In genomic region chr8:115708936-115709780, GRCm38 (mm10) we compare ENCODE assay signal across 8 mouse cellular contexts. TPM values are rescaled to one million over a fixed set of nuclear protein-coding genes. Genes with fewer than 3 reads are reported as not detected.
A peak's percentile ranks its signal among the peaks of the same experiment; 100 is the strongest.
DNase-seq lines count a peak whose midpoint lies in the region; ATAC-seq and TF ChIP-seq lines count a peak whose summit lies in the region.

No protein-coding gene starts in this region.

- no peak for TF ChIP-seq CTCF in small intestine, adult 2 months (IDR thresholded peaks at IDR 0.05; ENCODE audit: extremely low read depth, insufficient read length, insufficient replicate concordance, low read depth, low read length)

- no peak for ATAC-seq in midbrain, embryonic 11.5 days (ENCODE audit: low FRiP score)
- no peak for ATAC-seq in megakaryocyte-erythroid progenitor cell, adult 5-6 weeks (replicated peaks; ENCODE audit: low FRiP score, low TSS enrichment, poor library complexity, severe bottlenecking)

- no peak overlapping the region for H3K9ac ChIP-seq in midbrain, embryonic 11.5 days (ENCODE audit: low read length)

- no peaks in the 10 kb centered on the region for H3K9me3 ChIP-seq in midbrain, embryonic 11.5 days (ENCODE audit: control insufficient read depth, low read length)

- peaks cover 7% of the 10 kb centered on the region for H3K27me3 ChIP-seq in midbrain, embryonic 11.5 days (ENCODE audit: control insufficient read depth, insufficient read depth, low read length)
- H3K27me3 ChIP-seq in small intestine, adult 2 months (ENCODE audit: control insufficient read depth, insufficient read depth, low read length): no peaks in the 10 kb centered on the region

- no peak for TF ChIP-seq POLR2A in small intestine, adult 2 months (IDR thresholded peaks at IDR 0.05; ENCODE audit: low read depth, low read length)

- peak; percentile 86 for DNase-seq in adrenal gland, adult 18-20 months (ENCODE audit: low spot score in 2 of 2)
- DNase-seq in embryo, embryonic 10 days (ENCODE audit: low spot score): peak; percentile 90
- DNase-seq in gastrocnemius, postnatal 14 days: peak; percentile 75
- DNase-seq in kidney, adult 11 months: peak; percentile 75
- DNase-seq in left cerebral cortex, postnatal 25 days (ENCODE audit: low spot score in 2 of 2): peak; percentile 82 to 84
- DNase-seq in midbrain, embryonic 11.5 days (ENCODE audit: low spot score, missing footprints): peak; percentile 99

- peak overlapping the region; percentile 79 for H3K4me2 ChIP-seq in midbrain, embryonic 11.5 days

- no peaks in the 10 kb centered on the region for H3K36me3 ChIP-seq in midbrain, embryonic 11.5 days (ENCODE audit: control insufficient read depth, insufficient read depth, low read length)
- peaks cover 16% of the 10 kb centered on the region for H3K36me3 ChIP-seq in small intestine, adult 2 months (ENCODE audit: control insufficient read depth, insufficient read depth, low read length)

- no peak overlapping the region for H3K27ac ChIP-seq in midbrain, embryonic 11.5 days (ENCODE audit: low read depth, low read length)
- H3K27ac ChIP-seq in small intestine, adult 2 months (ENCODE audit: insufficient read depth, low read depth, low read length): no peak overlapping the region; the same call in 1 of the 2 replicates

- H3K4me1 ChIP-seq in midbrain, embryonic 11.5 days (ENCODE audit: control insufficient read depth, insufficient read depth, low read length): peaks cover 30% of the 10 kb centered on the region
- no peaks in the 10 kb centered on the region for H3K4me1 ChIP-seq in small intestine, adult 2 months (ENCODE audit: control insufficient read depth, insufficient read depth, insufficient read length, low read length)

- H3K4me3 ChIP-seq in midbrain, embryonic 11.5 days (ENCODE audit: low read depth, low read length): peak overlapping the region; percentile 55; the same call in 1 of the 2 replicates
- H3K4me3 ChIP-seq in small intestine, adult 2 months (ENCODE audit: low read depth, low read length): peak overlapping the region; percentile 96

- 2% methylated on average over 19 of the region's 19 CpGs for WGBS in midbrain, embryonic 11.5 days
- 2% methylated on average over 19 of the region's 19 CpGs for WGBS in small intestine, adult 2 months

- intact Hi-C loops in gastrocnemius, postnatal 14 days (cut with DNase I; ENCODE audit: low total_unique reads): loop anchor here (5.0 kb wide), 1 partner anchor 307 kb away; no protein-coding TSS in a partner anchor
- intact Hi-C loops in left cerebral cortex, postnatal 25 days (cut with DNase I): loop anchor here (2.0 to 5.0 kb wide), 8 partner anchors 307 to 1256 kb away; no protein-coding TSS in a partner anchor

RNA-seq across cellular contexts. Expression of gene Maf, which starts 1.6 kb away (rescaled TPM):
- total RNA-seq in adrenal gland, adult 18-20 months (2021): 10 to 100 TPM; 16.3 to 27.1 TPM
- total RNA-seq in gastrocnemius, postnatal 14 days (2021): 100 to 1,000 TPM in 1 of 2 experiments, 10 to 100 TPM in 1; 93.8 to 112 TPM
- 10 to 100 TPM; 23.5 to 24.1 TPM for total RNA-seq in left cerebral cortex, postnatal 25 days (2021)
- 4.2 and 4.7 TPM in 2 replicates for polyA plus RNA-seq in midbrain, embryonic 11.5 days (2014; fragmentation: Nextera tagmentation; extraction: Ambion mirVana)
- 21.4 and 136 TPM in 2 replicates for polyA plus RNA-seq in small intestine, adult 2 months (2012; rRNA removed)
- 0.46 and 0.67 TPM in 2 replicates for total RNA-seq in megakaryocyte-erythroid progenitor cell, adult 5-6 weeks (2014; fragmentation: Nextera tagmentation)
- 0.23 and 0.56 TPM in 2 replicates for total RNA-seq in megakaryocyte-erythroid progenitor cell, adult 5-6 weeks (2017)

Comparison
In these comparisons a context has a peak if more than half of its experiments do, and no peak if none do; other contexts are left out.
1. RNA of gene Maf, which starts 1.6 kb away (total RNA-seq): 93.8 to 112 TPM in gastrocnemius, postnatal 14 days, 16.3 to 27.1 TPM in adrenal gland, adult 18-20 months and 23.5 to 24.1 TPM in left cerebral cortex, postnatal 25 days; 0.23 to 0.67 TPM in megakaryocyte-erythroid progenitor cell, adult 5-6 weeks; every median in the first group is over 10 times any median in the second.
2. Peak in every context shown above with its lines, with median percentiles within 50 percentile points of each other: DNase-seq.